Mouse (Mus musculus): ENCODE results near the gene Agpat2.

Agpat2 gene

DNA sequence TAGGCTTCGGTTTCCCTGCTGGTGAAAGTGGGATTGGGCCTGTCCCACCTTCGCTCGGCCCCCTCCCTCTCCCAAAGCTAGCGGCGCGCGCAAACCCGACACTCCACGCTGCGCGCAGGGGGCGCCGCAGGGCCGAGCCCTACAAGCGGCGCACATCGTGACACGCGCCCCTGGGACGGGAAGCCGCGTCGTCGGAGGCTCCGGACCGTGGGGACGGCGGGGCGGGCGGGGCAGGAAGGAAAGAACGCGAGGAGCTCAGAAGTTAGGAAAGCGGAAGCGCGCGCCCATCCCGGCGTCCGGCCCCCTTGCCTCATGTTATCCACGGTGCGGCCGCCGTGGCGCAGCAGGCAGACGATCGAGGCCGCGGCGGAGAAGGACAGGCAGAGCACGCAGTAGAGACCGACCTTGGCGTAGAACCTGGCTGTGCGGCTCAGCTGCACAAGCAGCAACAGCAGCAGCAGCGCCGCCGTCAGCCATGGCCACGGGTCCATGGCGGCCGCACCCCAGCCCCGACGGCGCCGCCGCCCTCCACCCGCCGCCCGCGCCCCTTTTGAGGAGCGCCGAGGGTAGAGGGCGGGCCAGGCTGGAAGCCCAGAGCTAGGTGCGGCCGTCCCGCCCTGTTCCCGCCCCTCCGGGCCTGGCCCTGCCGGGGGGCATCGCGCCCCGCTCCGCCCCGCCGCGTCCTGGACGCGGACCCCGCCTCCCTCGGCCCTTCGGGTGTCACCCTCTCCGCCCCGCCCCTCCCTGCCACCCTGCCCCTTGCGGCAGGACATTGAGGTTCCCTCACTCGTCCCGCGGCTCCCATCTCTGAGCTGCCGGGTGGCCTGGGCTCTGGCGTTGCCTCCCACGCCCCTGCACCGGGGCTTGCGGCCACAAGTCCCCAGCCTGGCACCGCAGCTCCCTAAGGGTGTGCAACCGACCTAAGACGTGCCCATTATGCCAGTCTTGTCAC, at the start of gene Agpat2:
Gene Agpat2 (minus strand): TSS at position 698 of the 952 bp plus-strand sequence.
- no peak for DNase-seq (ENCODE audit: low spot score)

DNA sequence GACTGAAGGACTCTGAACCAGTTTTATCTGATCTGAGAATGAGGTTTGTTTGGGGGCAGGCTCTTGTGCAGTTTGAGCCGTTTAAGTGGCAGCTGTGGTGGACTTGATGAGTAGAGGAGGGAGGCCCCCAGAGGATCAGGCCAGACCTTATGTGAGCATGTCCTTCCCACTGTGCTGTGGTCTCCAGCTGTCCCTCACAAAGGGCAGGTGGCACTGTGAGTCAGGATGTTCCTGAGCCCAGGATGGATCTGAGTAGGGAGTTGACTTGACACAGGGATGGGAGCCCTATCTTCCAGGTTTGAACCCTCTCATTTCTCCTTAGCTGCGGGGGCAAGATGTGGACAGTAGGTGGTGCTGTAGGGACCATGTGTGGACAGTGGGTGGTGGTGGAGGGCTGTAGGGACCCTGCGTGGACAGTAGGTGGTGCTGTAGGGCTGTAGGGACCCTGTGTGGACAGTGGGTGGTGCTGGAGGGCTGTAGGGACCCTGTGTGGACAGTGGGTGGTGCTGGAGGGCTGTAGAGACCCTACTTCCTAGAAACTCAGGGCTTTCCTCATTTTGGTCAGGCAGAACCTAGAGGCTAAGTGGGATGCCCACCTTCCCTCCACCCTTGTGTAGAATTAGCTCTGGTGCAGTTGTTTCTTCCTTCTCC, 42.6 kb upstream of the Agpat2 start:
- no peak for DNase-seq (ENCODE audit: low spot score)

DNA sequence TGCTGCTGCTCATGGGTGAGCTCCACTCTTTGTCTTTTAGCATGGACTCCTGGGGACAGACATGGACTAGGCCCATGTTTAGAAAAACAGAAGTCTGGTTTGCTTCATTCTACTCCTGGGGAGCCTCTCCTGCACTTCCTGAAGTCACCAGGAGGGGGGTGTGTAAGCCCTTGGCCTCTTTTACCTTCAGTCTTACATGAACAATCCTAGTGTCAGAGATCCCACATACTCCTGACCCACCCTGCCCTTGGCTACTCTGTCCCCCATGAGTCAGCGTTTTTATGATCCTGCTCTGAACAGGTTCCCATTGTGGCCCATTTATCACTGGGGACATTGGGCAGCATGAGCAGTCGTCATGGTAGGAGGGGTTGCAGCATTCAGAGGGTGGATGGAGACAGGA, 39.7 kb upstream of the Agpat2 start:
- DNase-seq (ENCODE audit: low spot score), result no peak

DNA sequence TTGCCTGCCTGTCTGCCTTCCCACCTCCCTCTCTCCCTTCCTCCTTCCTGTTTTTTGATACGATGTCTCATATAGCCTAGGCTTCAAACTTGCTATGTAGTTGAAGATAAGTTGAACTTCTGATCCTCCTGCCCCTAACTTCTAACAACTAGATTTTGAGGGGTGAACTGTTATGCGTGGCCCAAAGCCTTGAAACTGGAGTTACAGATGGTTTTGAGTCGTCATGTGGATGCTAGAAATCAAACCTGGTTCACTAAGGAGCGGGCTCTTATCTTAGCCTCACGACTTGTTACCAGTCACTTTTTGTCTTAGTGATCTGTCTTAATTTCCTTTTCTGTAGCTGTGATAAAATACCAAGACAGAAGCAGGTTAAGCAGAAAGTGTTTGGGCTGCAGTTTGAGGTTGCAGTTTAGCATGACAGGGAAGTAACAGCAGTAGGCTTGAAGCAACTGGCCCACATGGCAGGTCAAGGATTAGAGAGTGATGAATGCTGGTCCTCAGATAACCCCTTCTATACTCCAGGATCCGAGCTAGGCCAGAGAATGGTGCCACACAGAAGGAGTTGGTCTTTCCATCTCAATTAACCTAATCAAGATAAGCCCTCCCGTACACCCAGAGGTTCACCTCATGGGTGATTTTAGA, 36.9 kb upstream of the Agpat2 start:
- no peak for DNase-seq (ENCODE audit: low spot score)

DNA sequence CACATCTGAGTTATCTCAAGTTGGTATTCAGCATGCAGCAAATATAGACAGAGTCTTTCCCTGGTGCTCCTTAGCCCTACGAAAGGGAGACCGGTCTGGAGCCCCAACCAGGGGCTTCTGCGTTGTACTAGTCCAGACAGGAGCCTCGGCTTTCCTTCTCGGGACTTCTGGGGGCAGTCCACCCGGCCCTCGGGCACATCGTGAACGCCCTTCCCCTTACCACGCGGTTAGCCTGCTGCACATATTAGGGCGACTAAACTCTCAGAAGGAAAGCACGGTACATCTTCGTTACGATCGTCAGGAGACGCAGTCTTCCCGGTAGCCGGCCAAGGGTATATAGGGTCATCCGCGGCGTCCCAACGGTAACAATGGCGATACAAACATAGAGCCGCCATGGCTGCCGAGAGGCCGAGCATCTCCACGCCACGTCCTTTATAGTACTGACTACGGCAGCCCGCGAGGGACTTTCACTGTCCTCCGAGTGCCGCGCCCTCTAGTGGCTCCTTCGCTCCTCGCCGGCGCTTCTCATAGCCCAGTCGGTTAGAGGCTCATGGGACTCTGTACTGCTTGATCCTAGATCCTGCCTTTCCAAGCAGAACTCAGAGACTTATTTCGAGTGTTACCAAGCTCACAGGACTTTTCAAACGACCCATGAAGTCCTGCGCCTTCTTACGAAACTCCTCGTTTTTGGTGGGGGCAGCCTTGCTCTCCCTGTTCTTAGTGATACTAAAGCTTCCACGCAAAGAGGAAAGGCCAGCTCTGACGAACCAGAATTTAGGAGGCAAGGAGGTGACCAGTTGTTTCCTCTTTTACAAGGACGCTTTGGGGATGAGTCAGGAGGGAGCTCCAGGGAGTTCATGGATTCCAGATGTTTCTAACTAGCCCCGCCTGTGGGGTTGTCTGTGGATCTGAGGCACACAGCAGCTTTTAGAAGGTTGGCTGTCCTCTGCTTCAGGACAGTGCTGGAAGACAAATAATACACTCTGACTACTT, 35.9 kb upstream of the Agpat2 start:
- peak; percentile 97 for DNase-seq (ENCODE audit: low spot score)

DNA sequence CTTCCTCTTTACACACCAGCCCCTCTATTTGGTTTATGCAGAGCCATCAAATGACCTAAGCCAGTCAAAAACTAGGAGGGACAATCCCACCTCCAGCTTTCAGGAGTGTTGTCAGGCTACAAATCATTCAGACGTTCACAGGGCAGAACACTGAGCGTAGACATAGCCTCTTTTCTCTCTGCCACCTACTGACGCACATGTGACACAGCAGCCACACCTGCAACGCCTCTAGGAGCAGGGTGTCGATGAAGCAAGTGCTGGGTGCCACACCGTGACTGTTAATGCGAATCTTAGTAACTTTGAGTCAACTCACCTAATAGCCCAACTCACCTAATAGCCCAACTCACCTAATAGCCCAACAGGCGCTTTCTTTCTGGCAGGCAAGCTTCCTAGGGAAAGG, 34.9 kb upstream of the Agpat2 start:
- DNase-seq (ENCODE audit: low spot score), result no peak

DNA sequence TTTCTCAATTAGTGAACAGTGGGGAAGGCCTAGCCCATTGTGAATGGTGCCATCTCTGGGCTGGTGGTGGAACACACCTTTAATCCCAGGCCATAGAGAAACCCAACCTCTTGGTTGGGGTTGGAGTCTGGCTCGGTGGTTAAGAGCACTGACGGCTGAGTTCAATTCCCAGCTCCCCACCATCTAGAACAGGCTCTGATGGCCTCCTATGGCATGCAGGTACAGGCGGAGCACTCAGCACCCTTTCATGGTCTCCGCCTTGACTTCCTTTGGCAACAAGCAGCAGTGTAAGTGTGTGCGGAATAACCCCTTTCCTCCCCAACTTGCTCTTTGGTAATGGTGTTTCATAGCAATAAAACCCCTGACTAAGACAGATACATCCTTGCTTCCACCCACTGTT, 34.4 kb upstream of the Agpat2 start:
- DNase-seq (ENCODE audit: low spot score), result no peak

DNA sequence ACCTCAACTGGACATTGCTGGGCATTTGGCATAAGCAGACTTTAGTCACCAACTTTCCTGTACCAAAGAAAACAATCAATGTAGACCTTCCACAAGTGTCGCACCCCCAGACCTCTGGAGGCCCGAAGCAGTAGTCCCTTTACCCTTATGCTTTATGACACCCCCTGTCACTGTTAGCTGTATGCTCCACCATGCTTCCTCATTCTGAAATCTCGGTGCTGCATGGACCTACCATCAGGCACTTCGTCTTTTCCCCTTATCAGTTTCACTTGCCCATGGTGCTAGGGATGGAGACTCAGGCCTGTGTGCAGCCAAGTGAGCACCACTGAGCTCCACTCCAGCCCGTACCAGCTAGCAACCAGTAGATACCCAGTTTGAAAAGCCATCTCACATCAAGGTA, 33.8 kb upstream of the Agpat2 start:
- DNase-seq (ENCODE audit: low spot score), result no peak

DNA sequence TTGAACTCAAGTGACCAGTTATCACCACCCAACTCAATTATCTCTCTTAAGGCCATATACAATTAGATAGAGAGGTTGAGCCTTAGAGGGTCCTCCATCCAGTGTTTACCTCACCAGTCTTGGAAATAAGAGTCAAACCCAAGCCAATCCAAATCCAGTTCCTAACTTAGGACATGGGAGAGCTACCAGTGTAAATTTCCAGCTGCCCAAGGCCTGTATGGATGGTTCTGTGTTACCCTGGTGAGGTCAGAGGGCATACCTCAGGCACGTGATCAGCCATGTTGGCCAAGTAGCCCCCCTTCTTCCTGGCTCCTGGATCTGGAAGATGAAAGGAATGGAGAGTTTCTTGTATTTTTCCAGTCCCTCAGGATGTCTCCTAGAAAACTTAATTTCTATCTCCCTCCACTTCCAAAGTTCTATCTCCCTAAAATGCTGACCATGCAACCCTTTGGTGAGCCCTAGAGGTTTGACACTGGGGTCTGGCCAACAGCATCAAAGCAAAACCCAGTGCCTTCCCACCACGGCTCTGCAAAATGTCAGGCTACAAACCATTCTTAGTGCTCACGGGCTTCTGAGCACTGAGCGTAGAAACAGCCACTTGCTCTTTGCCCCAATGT, 33.2 kb upstream of the Agpat2 start:
- DNase-seq (ENCODE audit: low spot score), result no peak

DNA sequence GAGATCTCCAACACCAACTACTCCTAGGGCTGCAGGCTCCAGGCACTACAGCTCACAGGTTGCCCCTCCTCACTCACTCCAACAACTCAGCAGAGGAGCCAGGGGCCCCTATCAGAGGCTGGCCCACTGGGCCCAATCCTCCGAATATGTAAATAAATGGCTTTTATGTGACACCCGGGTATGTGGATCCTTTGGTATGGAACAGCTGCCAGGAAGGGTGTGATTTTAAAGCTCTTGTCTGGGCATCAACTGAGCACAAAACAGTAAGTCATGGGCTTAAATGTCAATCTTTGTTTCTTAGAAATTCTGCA, 32.1 kb upstream of the Agpat2 start:
- no peak for DNase-seq (ENCODE audit: low spot score)

DNA sequence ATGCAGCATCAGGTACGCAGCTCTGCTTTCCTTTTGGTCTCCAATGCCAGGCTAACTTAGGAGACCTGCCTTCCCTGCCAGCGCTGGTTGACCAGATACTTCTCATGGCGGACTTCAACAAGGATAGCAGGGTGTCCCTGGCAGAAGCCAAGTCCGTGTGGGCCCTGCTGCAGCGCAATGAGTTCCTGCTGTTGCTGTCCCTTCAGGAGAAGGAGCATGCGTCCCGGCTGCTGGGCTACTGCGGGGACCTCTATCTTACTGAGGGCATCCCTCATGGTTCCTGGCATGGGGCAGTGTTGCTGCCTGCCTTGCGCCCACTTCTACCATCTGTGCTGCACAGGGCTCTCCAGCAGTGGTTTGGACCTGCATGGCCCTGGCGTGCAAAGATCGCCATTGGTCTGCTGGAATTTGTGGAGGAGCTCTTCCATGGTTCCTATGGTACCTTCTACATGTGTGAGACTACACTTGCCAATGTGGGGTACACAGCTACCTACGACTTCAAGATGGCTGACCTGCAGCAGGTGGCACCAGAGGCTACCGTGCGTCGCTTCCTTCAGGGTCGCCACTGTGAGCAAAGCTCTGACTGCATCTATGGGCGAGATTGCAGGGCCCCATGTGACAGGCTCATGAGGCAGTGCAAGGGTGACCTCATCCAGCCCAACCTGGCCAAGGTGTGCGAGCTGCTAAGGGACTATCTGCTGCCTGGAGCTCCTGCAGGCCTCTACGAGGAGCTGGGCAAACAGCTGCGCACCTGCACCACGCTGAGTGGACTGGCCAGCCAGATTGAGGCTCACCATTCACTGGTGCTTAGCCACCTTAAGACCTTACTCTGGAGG, 31.5 kb upstream of the Agpat2 start:
- DNase-seq (ENCODE audit: low spot score), result no peak

DNA sequence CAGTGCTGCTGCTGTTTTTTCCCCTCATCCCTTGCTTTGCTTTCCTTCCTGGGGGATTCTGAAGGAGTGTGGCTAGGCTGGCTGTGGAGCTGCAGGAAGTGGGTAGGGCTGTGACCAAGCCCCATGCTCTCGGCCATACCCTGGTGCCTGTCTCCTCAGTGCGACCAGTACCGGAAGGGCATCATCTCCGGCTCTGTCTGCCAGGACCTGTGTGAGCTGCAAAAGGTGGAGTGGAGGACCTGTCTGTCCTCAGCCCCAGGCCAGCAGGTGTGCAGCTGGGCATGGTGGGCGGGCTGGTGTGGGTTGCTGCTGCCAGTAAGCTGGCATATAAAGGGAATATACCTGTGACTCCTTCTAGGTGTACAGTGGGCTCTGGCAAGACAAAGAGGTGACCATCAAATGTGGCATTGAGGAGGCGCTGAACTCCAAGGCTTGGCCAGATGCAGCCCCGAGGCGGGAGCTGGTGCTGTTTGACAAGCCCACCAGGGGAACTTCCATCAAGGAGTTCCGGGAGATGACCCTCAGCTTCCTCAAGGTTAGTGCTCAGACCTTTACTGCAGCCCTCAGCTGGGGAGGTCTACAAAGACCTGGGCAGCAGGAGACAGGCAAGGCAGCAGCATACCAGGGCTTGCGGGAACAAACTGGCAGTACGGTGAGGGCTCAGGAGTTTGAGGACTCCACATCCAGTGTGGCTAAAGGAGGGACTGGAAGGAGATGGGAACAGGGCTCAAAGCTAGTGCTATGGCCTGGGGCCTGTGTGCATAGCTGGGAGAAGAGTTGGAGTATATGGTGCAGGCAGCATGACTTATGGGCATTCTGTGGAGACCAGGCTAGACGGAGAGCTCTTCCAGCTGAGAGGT, 30.6 kb upstream of the Agpat2 start:
- DNase-seq (ENCODE audit: low spot score), result no peak

DNA sequence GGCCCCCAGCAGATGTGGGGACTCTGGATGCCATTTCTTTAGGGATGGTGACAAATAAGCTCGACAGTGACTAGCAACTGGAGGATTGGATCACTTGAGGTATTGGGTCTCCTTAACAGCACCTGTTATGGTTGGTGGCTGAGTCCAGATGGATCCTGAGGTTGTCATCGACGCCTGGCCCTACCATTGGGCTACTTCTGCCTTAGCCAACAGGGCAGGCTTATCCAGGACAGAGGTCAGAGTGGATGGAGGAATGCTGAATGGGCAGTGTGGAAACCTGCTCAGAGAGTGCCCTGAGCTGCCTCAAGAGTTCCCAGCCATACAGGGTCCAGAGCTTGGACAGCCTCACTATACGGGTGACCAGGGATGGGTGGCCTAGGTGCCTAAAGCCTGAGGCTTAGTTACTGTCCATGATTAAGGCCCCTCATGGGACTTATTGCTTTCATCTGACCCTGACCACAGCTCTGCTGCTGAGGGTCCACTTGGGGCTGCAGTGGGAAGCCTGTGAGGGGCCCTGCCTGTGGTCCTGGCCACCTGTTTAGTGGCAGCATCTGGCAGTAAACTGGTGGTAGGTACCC, 29.8 kb upstream of the Agpat2 start:
- DNase-seq (ENCODE audit: low spot score), result no peak

DNA sequence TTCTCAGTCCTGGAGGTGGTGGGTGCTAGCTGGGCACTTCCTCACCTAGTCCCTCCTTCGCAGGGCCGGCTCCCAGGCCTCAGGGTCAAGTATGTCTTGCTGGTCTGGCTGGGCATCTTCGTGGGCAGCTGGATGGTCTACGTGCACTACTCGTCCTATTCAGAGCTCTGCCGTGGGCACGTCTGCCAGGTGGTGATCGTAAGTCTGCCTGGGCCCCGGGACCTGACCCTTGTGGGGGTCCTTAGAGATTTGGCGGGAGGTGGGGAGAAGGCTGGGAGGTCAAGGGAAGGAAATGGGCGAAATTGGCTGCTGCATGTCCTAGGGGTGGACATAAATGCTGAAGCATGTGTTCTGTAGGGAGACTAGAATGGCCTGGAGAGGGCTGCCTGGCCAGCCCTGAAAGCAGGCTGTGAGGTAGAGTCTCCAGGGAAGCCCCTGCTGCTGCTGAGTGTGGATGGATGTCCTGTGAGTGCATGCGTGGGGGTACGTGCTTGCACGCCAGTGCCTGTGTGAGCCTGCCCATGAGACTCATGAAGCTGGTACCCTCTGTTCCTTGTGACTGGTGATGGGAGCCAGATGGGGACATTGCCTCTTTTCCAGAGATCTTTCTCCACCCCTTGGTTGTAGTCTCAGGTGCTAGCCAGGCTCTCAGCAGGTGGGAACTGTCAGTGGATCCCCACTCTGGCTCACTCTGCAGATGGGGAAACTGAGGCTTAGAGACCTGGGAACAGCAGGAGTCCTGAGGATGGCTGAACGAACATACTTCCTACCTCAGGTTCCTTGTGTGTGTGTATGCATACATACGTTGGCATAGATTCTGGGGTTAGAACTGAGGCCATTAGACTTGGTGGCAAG, 28.6 kb upstream of the Agpat2 start:
- DNase-seq (ENCODE audit: low spot score), result no peak

DNA sequence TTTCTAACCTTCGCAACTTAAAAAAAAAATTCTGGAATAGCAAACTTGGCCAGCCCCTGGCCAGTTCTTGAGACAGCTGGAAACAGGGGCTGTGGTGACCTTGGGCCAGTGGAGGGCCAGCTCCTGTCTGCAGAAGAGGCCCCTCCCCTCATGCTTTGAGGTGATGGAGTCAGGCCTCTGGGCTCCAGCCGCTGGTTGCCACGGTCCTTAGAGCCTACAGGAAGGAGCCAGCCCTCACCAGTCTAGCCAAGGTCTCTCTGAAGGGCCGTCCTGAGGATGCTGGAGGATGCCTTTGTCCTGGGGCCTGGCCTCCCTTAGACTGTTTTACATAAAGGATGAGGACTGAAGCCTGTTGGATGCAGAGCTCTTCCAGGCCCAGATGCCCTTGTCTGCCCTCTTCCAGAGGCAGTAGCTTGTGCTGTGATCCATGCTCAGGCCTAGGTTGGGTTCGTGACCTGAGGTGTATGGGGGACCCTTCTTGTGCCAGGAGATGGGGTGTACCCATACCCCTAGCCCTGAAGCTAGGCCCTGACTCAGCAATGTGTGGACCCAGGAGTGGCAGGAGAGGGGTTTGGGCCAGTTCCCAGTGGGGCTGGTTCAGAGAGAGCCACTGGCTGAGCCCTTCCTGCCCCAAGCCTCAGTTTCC, 24.7 kb upstream of the Agpat2 start:
- no peak for DNase-seq (ENCODE audit: low spot score)

DNA sequence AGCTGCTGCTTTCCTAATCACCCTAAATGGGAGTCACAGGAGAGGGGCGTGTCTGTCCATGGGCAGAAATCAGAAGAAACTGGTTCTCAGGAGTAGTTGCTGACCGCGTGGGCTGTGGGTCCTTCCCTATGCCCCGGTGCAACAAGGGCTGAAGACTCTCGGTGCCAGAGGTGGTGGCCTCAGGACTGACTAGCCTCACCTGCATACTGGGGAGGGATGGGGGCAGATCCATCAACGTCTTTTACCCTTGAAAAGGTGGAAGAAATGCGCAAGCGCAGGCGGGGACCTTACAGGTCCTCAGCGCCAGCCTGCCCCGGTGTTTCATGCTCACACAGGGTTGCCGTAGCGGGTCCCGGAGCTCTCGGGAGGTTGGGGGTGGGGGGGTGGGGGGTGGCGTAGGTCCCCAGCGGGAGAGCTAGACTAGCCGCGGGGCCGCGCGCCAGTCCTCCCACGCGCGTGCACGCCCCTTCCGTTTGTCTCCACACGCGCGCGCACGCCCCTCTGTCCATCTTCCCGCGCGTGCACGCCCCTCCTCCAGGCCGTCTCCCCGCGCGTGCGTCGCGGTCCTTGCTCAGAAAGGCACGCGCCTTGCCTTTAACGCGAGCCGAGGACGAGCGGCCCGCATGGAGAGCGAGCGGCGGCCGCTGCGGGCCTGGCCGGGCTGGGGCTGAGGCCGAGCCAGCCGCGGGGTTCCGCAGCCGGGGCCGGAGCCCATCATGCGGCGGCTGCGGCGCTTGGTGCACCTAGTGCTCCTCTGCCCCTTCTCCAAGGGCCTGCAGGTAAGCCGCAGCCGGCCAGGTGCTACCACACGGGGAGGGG, 23.9 kb upstream of the Agpat2 start, which contains the start of gene Fam69b:
Gene Fam69b (plus strand): TSS at position 537 of the 819 bp plus-strand sequence.
- DNase-seq (ENCODE audit: low spot score), result no peak

DNA sequence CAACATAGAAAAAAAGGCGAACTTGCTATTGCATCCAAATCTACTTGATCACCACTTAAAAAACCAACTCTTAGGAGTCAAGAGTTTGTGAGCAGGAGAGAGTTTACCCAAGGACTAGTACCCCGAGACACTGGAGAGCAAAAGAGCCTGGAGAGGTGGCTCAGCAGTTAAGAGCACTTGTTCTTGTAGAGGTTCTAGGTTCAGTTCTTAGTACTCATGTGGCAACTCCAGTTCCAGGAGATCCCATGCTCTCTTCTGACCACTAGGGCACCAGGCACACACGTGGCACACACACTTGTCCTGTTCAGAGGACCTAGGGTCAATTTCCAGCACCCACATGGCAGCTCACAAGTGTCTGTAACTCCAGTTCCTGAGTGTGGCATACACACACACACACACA, 21.9 kb upstream of the Agpat2 start:
- no peak for DNase-seq (ENCODE audit: low spot score)

All from urinary bladder, postnatal 10 days (tissue).